In genomic region chr6:40144371-40144770, GRCm38 (mm10) we compare ENCODE assay signal across 27 mouse cellular contexts.
DNase-seq lines count a peak whose midpoint lies in the region; ATAC-seq and TF ChIP-seq lines count a peak whose summit lies in the region.
"Had no signal": no experiment of that assay in that cellular context is flagged by ENCODE, and none has a peak within 500 bp of the region (broad histone marks: within the 10 kb centered on the region; RNA-seq: fewer than 3 reads in every experiment).

No protein-coding gene starts in this region.

- WGBS in hindbrain, postnatal 0 days, result 48% methylated on average over 9 of the region's 9 CpGs
- WGBS in hindbrain, embryonic 12.5 days, result 80% methylated on average over 9 of the region's 9 CpGs

- DNase-seq in hindbrain, postnatal 0 days (ENCODE audit: low spot score), result peak; percentile 64
- DNase-seq in cerebellum, adult 8-10 months, result peak; percentile 36
- peak; percentile 66 to 72 for DNase-seq in cerebellum, postnatal 25 days
- DNase-seq in layer of hippocampus, postnatal 36 days, result no peak
- DNase-seq in thymus, postnatal 36 days, result no peak
- DNase-seq: adrenal gland, postnatal 25 days; embryo, embryonic 11 days; gastrocnemius, postnatal 25 days; heart, adult 2 months; heart, postnatal 14 days; kidney, adult 9 months; kidney, postnatal 14 days; layer of hippocampus, adult 9-11 months; liver, embryonic 13.5 days; lung, adult 18-20 months; lung, postnatal 4 days; thymus, postnatal 14 days had no signal

- TF ChIP-seq CTCF in hindbrain, postnatal 0 days (IDR thresholded peaks at IDR 0.05; ENCODE audit: low read depth), result no peak; the same call in 1 of the 2 replicates

- no peak overlapping the region for H3K4me2 ChIP-seq in hindbrain, postnatal 0 days (ENCODE audit: low read depth, low read length)
- H3K4me2 ChIP-seq in hindbrain, embryonic 12.5 days (replicated peaks), result no peak overlapping the region
- H3K4me2 ChIP-seq: embryonic facial prominence, embryonic 12.5 days; liver, embryonic 13.5 days; midbrain, embryonic 13.5 days; stomach, embryonic 15.5 days had no signal

- no peak overlapping the region for H3K27ac ChIP-seq in hindbrain, postnatal 0 days
- no peak overlapping the region for H3K27ac ChIP-seq in hindbrain, embryonic 12.5 days
- H3K27ac ChIP-seq: embryonic facial prominence, embryonic 12.5 days; heart, adult 2 months; liver, embryonic 13.5 days; midbrain, embryonic 13.5 days; stomach, embryonic 15.5 days had no signal

- no peaks in the 10 kb centered on the region for H3K36me3 ChIP-seq in hindbrain, postnatal 0 days (ENCODE audit: insufficient read depth, low read length)
- H3K36me3 ChIP-seq in hindbrain, embryonic 12.5 days, result no peaks in the 10 kb centered on the region
- H3K36me3 ChIP-seq: embryonic facial prominence, embryonic 12.5 days; liver, embryonic 13.5 days; midbrain, embryonic 13.5 days; stomach, embryonic 15.5 days had no signal

- peaks cover 8% of the 10 kb centered on the region; the same call in 1 of the 2 replicates for H3K4me1 ChIP-seq in hindbrain, postnatal 0 days (ENCODE audit: insufficient read depth, low read length)
- no peaks in the 10 kb centered on the region; the same call in 1 of the 2 replicates for H3K4me1 ChIP-seq in hindbrain, embryonic 12.5 days
- H3K4me1 ChIP-seq: embryonic facial prominence, embryonic 12.5 days; liver, embryonic 13.5 days; megakaryocyte, embryonic 14.5 days; stomach, embryonic 15.5 days had no signal

- no peaks in the 10 kb centered on the region for H3K27me3 ChIP-seq in hindbrain, postnatal 0 days (ENCODE audit: insufficient read depth, low read length)
- H3K27me3 ChIP-seq in hindbrain, embryonic 12.5 days, result no peaks in the 10 kb centered on the region
- H3K27me3 ChIP-seq: embryonic facial prominence, embryonic 12.5 days; liver, embryonic 13.5 days; megakaryocyte, embryonic 14.5 days; midbrain, embryonic 13.5 days; stomach, embryonic 15.5 days had no signal

- H3K4me3 ChIP-seq in hindbrain, postnatal 0 days (ENCODE audit: low read length), result no peak overlapping the region
- H3K4me3 ChIP-seq in hindbrain, embryonic 12.5 days, result no peak overlapping the region
- H3K4me3 ChIP-seq: embryonic facial prominence, embryonic 12.5 days; heart, adult 2 months; liver, embryonic 13.5 days; megakaryocyte, embryonic 14.5 days; midbrain, embryonic 13.5 days; stomach, embryonic 15.5 days had no signal

- no peaks in the 10 kb centered on the region for H3K9me3 ChIP-seq in hindbrain, postnatal 0 days (ENCODE audit: low read length)
- H3K9me3 ChIP-seq in hindbrain, embryonic 12.5 days (replicated peaks), result no peaks in the 10 kb centered on the region
- H3K9me3 ChIP-seq: embryonic facial prominence, embryonic 12.5 days; liver, embryonic 13.5 days; midbrain, embryonic 13.5 days; stomach, embryonic 15.5 days had no signal

- H3K9ac ChIP-seq in hindbrain, postnatal 0 days (replicated peaks; ENCODE audit: low read length), result no peak overlapping the region
- no peak overlapping the region for H3K9ac ChIP-seq in hindbrain, embryonic 12.5 days
- H3K9ac ChIP-seq: embryonic facial prominence, embryonic 12.5 days; liver, embryonic 13.5 days; midbrain, embryonic 13.5 days; stomach, embryonic 15.5 days had no signal

- ATAC-seq in hindbrain, postnatal 0 days, result peak; percentile 38; the same call in 1 of the 2 replicates
- no peak for ATAC-seq in hindbrain, embryonic 12.5 days (ENCODE audit: low FRiP score)
- ATAC-seq in cerebellum, adult (ENCODE audit: insufficient number of reproducible peaks, low FRiP score, low TSS enrichment), result peak; percentile 62; the same call in 1 of the 2 replicates
- no peak for ATAC-seq in granulocyte monocyte progenitor cell, adult 5-6 weeks (replicated peaks; ENCODE audit: poor library complexity, severe bottlenecking)
- ATAC-seq: forebrain, embryonic 14.5 days; intestine, embryonic 16.5 days; lung, postnatal 0 days; midbrain, embryonic 13.5 days had no signal

Comparison
In these comparisons a context has a peak if more than half of its experiments do, and no peak if none do; other contexts are left out.
1. ATAC-seq: peak in hindbrain, postnatal 0 days (single experiment) and cerebellum, adult (single experiment); none in hindbrain, embryonic 12.5 days (single experiment) and granulocyte monocyte progenitor cell, adult 5-6 weeks (single experiment).
2. DNase-seq: peak in hindbrain, postnatal 0 days (single experiment), cerebellum, adult 8-10 months (single experiment) and cerebellum, postnatal 25 days (2 of 2); none in layer of hippocampus, postnatal 36 days (0 of 2) and thymus, postnatal 36 days (0 of 2).